Mouse (Mus musculus): Measurements from ENCODE around the gene Rgl1. TPM values are rescaled to one million over a fixed set of nuclear protein-coding genes. Genes with fewer than 3 reads are reported as not detected.

The Rgl1 gene
- polyA plus RNA-seq, 1 experiment from 2014 or later, result 26.3 TPM

DNA sequence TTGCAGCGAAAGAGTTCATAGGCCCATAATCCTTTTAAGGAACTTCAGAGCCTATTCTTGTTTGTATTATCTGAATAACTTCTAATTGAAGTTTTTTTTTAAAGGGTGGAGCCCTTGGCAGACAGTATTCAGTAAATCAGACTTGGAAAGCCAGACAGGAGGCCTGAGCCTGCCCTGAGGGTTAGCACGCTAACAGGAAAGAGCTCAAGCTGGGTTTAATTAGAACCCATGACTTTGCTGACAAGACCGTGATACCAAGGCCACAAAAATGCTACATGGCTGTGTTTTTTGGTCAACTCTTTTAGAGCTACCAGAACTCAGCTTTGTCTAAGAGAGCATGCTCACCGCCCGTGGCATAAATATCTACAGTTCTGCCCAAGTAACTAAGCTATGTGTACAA lies 175.8 kb downstream of the Rgl1 start:
- 80% methylated on average over 5 of the region's 5 CpGs for WGBS
- no peak for DNase-seq (ENCODE audit: low spot score)
- ATAC-seq (replicated peaks; ENCODE audit: low FRiP score), result no peak
- H3K4me3 ChIP-seq (ENCODE audit: low read depth, low read length), result no peak overlapping the region
- no peak overlapping the region for H3K9ac ChIP-seq (ENCODE audit: low read depth, low read length)
- H3K9me3 ChIP-seq (ENCODE audit: control insufficient read depth, low read length), result no peaks in the 10 kb centered on the region
- peaks cover 31% of the 10 kb centered on the region for H3K4me1 ChIP-seq (replicated peaks; ENCODE audit: control insufficient read depth, insufficient read depth, low read length)
- no peaks in the 10 kb centered on the region; the same call in 1 of the 2 replicates for H3K36me3 ChIP-seq (ENCODE audit: control insufficient read depth, insufficient read depth, low read length)
- no peak overlapping the region for H3K27ac ChIP-seq (ENCODE audit: low read depth, low read length)
- no peak overlapping the region for H3K4me2 ChIP-seq
- 0 out of 2 replicates have a peak, but pooled peaks cover 2% of the 10 kb centered on the region for H3K27me3 ChIP-seq (replicated peaks; ENCODE audit: control insufficient read depth, insufficient read depth, low read length)

- Histone ChIP-seq H3K4me3 (ENCODE audit: low read depth, low read length) (no peak overlapping the region), H3K9ac (ENCODE audit: low read depth, low read length) (no peak overlapping the region), H3K9me3 (ENCODE audit: control insufficient read depth, low read length) (no peaks in the 10 kb centered on the region), H3K4me1 (replicated peaks; ENCODE audit: control insufficient read depth, insufficient read depth, low read length) (peaks cover 24% of the 10 kb centered on the region), H3K4me2 (no peak overlapping the region), H3K36me3 (ENCODE audit: control insufficient read depth, insufficient read depth, low read length) (no peaks in the 10 kb centered on the region; the same call in 1 of the 2 replicates), H3K27ac (ENCODE audit: low read depth, low read length) (no peak overlapping the region), H3K27me3 (replicated peaks; ENCODE audit: control insufficient read depth, insufficient read depth, low read length) (0 out of 2 replicates have a peak, but pooled peaks cover 5% of the 10 kb centered on the region)
- no peak for DNase-seq (ENCODE audit: low spot score)
- WGBS, result 52% methylated on average over 9 of the region's 9 CpGs
- no peak for ATAC-seq (replicated peaks; ENCODE audit: low FRiP score)
Measured at GRCm38 (mm10) chr1:152589331-152589935, 176.7 kb downstream of the Rgl1 start.

DNA sequence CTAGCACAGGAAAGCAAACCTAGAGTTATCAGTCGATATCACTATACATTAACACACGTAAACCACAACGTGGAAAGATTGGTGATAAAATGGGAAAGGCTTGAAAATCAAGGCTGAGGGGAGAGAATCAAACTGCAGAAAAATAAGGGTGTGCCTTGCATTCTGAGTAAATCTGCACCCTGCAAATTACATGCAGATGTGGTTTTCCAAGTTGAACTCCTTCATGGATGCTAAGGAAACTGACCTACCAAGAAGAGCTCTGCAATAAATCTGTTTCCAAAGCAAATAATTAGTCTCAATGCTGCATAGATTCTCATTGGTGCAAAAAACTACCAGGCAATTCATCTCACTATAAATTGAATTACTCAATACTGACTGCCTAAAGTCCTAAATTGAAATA lies 178.7 kb downstream of the Rgl1 start:
- Histone ChIP-seq H3K36me3 (ENCODE audit: control insufficient read depth, insufficient read depth, low read length) (no peaks in the 10 kb centered on the region; the same call in 1 of the 2 replicates), H3K27me3 (replicated peaks; ENCODE audit: control insufficient read depth, insufficient read depth, low read length) (0 out of 2 replicates have a peak, but pooled peaks cover 7% of the 10 kb centered on the region), H3K9me3 (ENCODE audit: control insufficient read depth, low read length) (no peaks in the 10 kb centered on the region), H3K27ac (ENCODE audit: low read depth, low read length) (no peak overlapping the region), H3K4me1 (replicated peaks; ENCODE audit: control insufficient read depth, insufficient read depth, low read length) (peaks cover 16% of the 10 kb centered on the region), H3K4me3 (ENCODE audit: low read depth, low read length) (no peak overlapping the region), H3K9ac (ENCODE audit: low read depth, low read length) (no peak overlapping the region), H3K4me2 (no peak overlapping the region)
- WGBS, result 68% methylated on average over 3 of the region's 3 CpGs
- DNase-seq (ENCODE audit: low spot score), result no peak
- ATAC-seq (replicated peaks; ENCODE audit: low FRiP score), result no peak

GRCm38 (mm10) chr1:152585385-152585984 lies 180.7 kb downstream of the Rgl1 start:
- H3K4me2 ChIP-seq, result no peak overlapping the region
- DNase-seq (ENCODE audit: low spot score) (no peak), ATAC-seq (replicated peaks; ENCODE audit: low FRiP score) (no peak)
- no peaks in the 10 kb centered on the region for H3K36me3 ChIP-seq (ENCODE audit: control insufficient read depth, insufficient read depth, low read length)
- H3K9me3 ChIP-seq (ENCODE audit: control insufficient read depth, low read length), result no peaks in the 10 kb centered on the region
- H3K4me1 ChIP-seq (replicated peaks; ENCODE audit: control insufficient read depth, insufficient read depth, low read length), result peaks cover 11% of the 10 kb centered on the region
- 0 out of 2 replicates have a peak, but pooled peaks cover 9% of the 10 kb centered on the region for H3K27me3 ChIP-seq (replicated peaks; ENCODE audit: control insufficient read depth, insufficient read depth, low read length)
- no peak overlapping the region for H3K27ac ChIP-seq (ENCODE audit: low read depth, low read length)
- H3K9ac ChIP-seq (ENCODE audit: low read depth, low read length), result no peak overlapping the region
- 49% methylated on average over 7 of the region's 7 CpGs for WGBS
- H3K4me3 ChIP-seq (ENCODE audit: low read depth, low read length), result no peak overlapping the region

GRCm38 (mm10) chr1:152584933-152585332 lies 181.2 kb downstream of the Rgl1 start:
- Histone ChIP-seq H3K27me3 (replicated peaks; ENCODE audit: control insufficient read depth, insufficient read depth, low read length) (0 out of 2 replicates have a peak, but pooled peaks cover 9% of the 10 kb centered on the region), H3K4me2 (no peak overlapping the region), H3K9me3 (ENCODE audit: control insufficient read depth, low read length) (no peaks in the 10 kb centered on the region), H3K4me1 (replicated peaks; ENCODE audit: control insufficient read depth, insufficient read depth, low read length) (peaks cover 8% of the 10 kb centered on the region), H3K36me3 (ENCODE audit: control insufficient read depth, insufficient read depth, low read length) (no peaks in the 10 kb centered on the region), H3K27ac (ENCODE audit: low read depth, low read length) (no peak overlapping the region), H3K4me3 (ENCODE audit: low read depth, low read length) (no peak overlapping the region), H3K9ac (ENCODE audit: low read depth, low read length) (no peak overlapping the region)
- DNase-seq (ENCODE audit: low spot score), result no peak
- ATAC-seq (replicated peaks; ENCODE audit: low FRiP score), result no peak
- 61% methylated on average over 8 of the region's 8 CpGs for WGBS

- Histone ChIP-seq H3K9ac (ENCODE audit: low read depth, low read length) (no peak overlapping the region), H3K4me3 (ENCODE audit: low read depth, low read length) (no peak overlapping the region), H3K4me2 (no peak overlapping the region), H3K4me1 (replicated peaks; ENCODE audit: control insufficient read depth, insufficient read depth, low read length) (peaks cover 12% of the 10 kb centered on the region), H3K27ac (ENCODE audit: low read depth, low read length) (no peak overlapping the region), H3K9me3 (ENCODE audit: control insufficient read depth, low read length) (no peaks in the 10 kb centered on the region), H3K36me3 (ENCODE audit: control insufficient read depth, insufficient read depth, low read length) (no peaks in the 10 kb centered on the region), H3K27me3 (replicated peaks; ENCODE audit: control insufficient read depth, insufficient read depth, low read length) (0 out of 2 replicates have a peak, but pooled peaks cover 9% of the 10 kb centered on the region)
- WGBS, result 51% methylated on average over 13 of the region's 13 CpGs
- ATAC-seq (replicated peaks; ENCODE audit: low FRiP score) (no peak), DNase-seq (ENCODE audit: low spot score) (no peak)
Measured at GRCm38 (mm10) chr1:152581127-152581905, 184.8 kb downstream of the Rgl1 start.

GRCm38 (mm10) chr1:152578944-152579343 lies 187.2 kb downstream of the Rgl1 start:
- WGBS, result 63% methylated on average over 5 of the region's 5 CpGs
- ATAC-seq (replicated peaks; ENCODE audit: low FRiP score), result no peak
- H3K4me1 ChIP-seq (replicated peaks; ENCODE audit: control insufficient read depth, insufficient read depth, low read length), result peaks cover 12% of the 10 kb centered on the region

GRCm38 (mm10) chr1:152578108-152578721 lies 187.9 kb downstream of the Rgl1 start:
- no peak overlapping the region for H3K9ac ChIP-seq (ENCODE audit: low read depth, low read length)
- ATAC-seq (replicated peaks; ENCODE audit: low FRiP score) (no peak), DNase-seq (ENCODE audit: low spot score) (no peak)
- no peak overlapping the region for H3K27ac ChIP-seq (ENCODE audit: low read depth, low read length)
- no peaks in the 10 kb centered on the region for H3K36me3 ChIP-seq (ENCODE audit: control insufficient read depth, insufficient read depth, low read length)
- H3K9me3 ChIP-seq (ENCODE audit: control insufficient read depth, low read length), result no peaks in the 10 kb centered on the region
- no peak overlapping the region for H3K4me2 ChIP-seq
- H3K4me1 ChIP-seq (replicated peaks; ENCODE audit: control insufficient read depth, insufficient read depth, low read length), result peaks cover 18% of the 10 kb centered on the region
- 79% methylated on average over 19 of the region's 19 CpGs for WGBS
- H3K4me3 ChIP-seq (ENCODE audit: low read depth, low read length), result no peak overlapping the region
- H3K27me3 ChIP-seq (replicated peaks; ENCODE audit: control insufficient read depth, insufficient read depth, low read length), result 0 out of 2 replicates have a peak, but pooled peaks cover 2% of the 10 kb centered on the region

More at GRCm38 (mm10) chr1:152578944-152579343, 187.2 kb downstream of the Rgl1 start:
- H3K9me3 ChIP-seq (ENCODE audit: control insufficient read depth, low read length), result no peaks in the 10 kb centered on the region
- H3K27me3 ChIP-seq (replicated peaks; ENCODE audit: control insufficient read depth, insufficient read depth, low read length), result 0 out of 2 replicates have a peak, but pooled peaks cover 3% of the 10 kb centered on the region
- no peak overlapping the region for H3K4me3 ChIP-seq (ENCODE audit: low read depth, low read length)
- H3K36me3 ChIP-seq (ENCODE audit: control insufficient read depth, insufficient read depth, low read length), result no peaks in the 10 kb centered on the region
- no peak overlapping the region for H3K4me2 ChIP-seq
- no peak overlapping the region for H3K27ac ChIP-seq (ENCODE audit: low read depth, low read length)
- no peak for DNase-seq (ENCODE audit: low spot score)
- H3K9ac ChIP-seq (ENCODE audit: low read depth, low read length), result no peak overlapping the region
